Mouse (Mus musculus): ENCODE measurements around the gene Prex1. TPM values are rescaled to one million over a fixed set of nuclear protein-coding genes. Genes with fewer than 3 reads are reported as not detected.

Gene Prex1
- 100 to 1,000 TPM; 248 to 279 TPM for total RNA-seq (2023)

GRCm38 (mm10) chr2:166713690-166714426 is at the start of gene Prex1:
Prex1 (minus strand) TSS chr2:166713832.

Other genes starting within 250 kb of the Prex1 start
- 1 to 10 TPM; 5.2 to 5.9 TPM for gene Trp53rkb, start 78.7 kb upstream of the Prex1 start, total RNA-seq (2023)
- 10 to 100 TPM; 24.5 to 31.5 TPM for gene Arfgef2, start 91.8 kb upstream of the Prex1 start, total RNA-seq (2023)
- 10 to 100 TPM; 57.6 to 65.6 TPM for gene Cse1l, start 192.2 kb upstream of the Prex1 start, total RNA-seq (2023)

All from monocyte, adult 59 days (primary cell).